Mouse (Mus musculus) bone marrow, adult 2 months (tissue): ENCODE measurements around the gene Rfx3. TPM values are rescaled to one million over a fixed set of nuclear protein-coding genes. Genes with fewer than 3 reads are reported as not detected.

Source experiments
- H3K27ac ChIP-seq: fragments of 200-500 bp; 2 replicates; pipeline ENCODE4 v1.5.1; 2012; ENCODE audit warnings: low read depth, mild to moderate bottlenecking, control low read depth, inconsistent platforms, low read length; ENCODE audit not compliant: control insufficient read depth, poor library complexity, insufficient read depth
- H3K4me1 ChIP-seq: fragments of 200-500 bp; 2 replicates; pipeline ENCODE4 v1.6.1; 2011; ENCODE audit warnings: low read length; ENCODE audit not compliant: control insufficient read depth, insufficient read depth
- H3K4me3 ChIP-seq: fragments of 200-500 bp; replicated peaks from 2 replicates; pipeline ENCODE3; 2011; ENCODE audit warnings: mild to moderate bottlenecking, low read depth, low read length, control low read depth; ENCODE audit not compliant: control insufficient read depth
- CTCF ChIP-seq: fragments of 200-500 bp; IDR thresholded peaks from 2 replicates; pipeline ENCODE4 v1.5.1; 2011; ENCODE audit warnings: low read length, control low read depth; ENCODE audit not compliant: control insufficient read depth, insufficient read depth
- POLR2A ChIP-seq: fragments of 200-500 bp; IDR thresholded peaks from 2 replicates; pipeline ENCODE4 v1.6.1; 2011; ENCODE audit warnings: low read depth, mild to moderate bottlenecking, control low read depth, low read length, borderline replicate concordance; ENCODE audit not compliant: control insufficient read depth
- WGBS: fragments of 180-500 bp; shearing (Covaris S2); methylation state at CpG from one replicate; pipeline ENCODE4 v1.1.7; 2018; 5-methylcytosine and 5-hydroxymethylcytosine counted together
- polyA plus RNA-seq: library from polyadenylated mRNA; stranded (reverse); fragments of >200 nt; gene quantifications from 2 replicates; pipeline ENCODE4 v1.2.4, GENCODE M21; 2011; ENCODE audit warnings: low replicate concordance; ENCODE audit not compliant: missing spikeins, insufficient read depth, insufficient read length

The Rfx3 gene
- polyA plus RNA-seq, 1 experiment: 5.3 TPM

DNA sequence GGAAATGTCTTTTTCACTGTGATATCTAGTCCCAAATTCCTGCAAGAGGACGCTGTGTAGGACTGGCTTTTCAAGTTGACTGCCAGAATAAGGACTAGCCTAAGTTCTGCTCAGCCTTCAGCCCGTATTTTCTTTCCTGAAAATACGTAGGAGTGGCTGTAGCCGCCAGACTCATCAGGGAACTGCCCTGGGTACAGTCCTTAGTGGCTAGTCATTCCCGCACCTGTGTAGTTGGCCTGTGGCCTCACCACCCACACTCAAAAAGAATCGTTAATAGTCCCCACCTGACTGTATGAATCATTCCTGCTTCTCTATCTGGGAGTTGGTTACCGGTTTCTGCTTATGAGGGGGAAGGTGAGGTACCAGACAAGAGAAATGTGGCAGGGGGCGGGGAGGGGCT is 272.1 kb downstream of the Rfx3 start:
- TF ChIP-seq CTCF (no peak), POLR2A (no peak)
- H3K27ac ChIP-seq: no peak overlapping the region
- 71% methylated on average over 8 of the region's 8 CpGs for WGBS
- no peaks in the 10 kb centered on the region for H3K4me1 ChIP-seq
- no peak overlapping the region for H3K4me3 ChIP-seq

DNA sequence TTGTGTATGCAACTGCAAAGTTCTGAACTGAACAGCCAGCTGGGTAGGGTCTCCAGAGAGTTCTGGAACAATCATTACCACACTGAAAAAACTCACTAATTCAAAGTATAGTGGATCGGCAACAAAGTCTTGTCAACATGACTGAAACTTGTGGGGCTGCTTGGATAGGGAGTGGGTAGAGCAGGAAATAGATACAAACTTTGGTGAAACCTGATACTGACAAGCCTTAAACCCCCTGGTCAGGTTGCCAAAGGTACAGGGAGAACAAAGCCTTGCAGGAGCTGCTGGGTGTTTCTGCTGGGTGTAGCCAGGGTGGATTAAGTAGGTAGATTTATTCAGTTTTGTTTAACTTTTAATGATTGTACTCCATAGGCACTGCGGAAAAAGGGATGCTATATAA is 274.4 kb downstream of the Rfx3 start:
- no peak overlapping the region for H3K4me3 ChIP-seq
- H3K27ac ChIP-seq: no peak overlapping the region
- TF ChIP-seq POLR2A (no peak), CTCF (no peak)
- WGBS: 69% methylated on average over 2 of the region's 2 CpGs
- H3K4me1 ChIP-seq: no peaks in the 10 kb centered on the region

DNA sequence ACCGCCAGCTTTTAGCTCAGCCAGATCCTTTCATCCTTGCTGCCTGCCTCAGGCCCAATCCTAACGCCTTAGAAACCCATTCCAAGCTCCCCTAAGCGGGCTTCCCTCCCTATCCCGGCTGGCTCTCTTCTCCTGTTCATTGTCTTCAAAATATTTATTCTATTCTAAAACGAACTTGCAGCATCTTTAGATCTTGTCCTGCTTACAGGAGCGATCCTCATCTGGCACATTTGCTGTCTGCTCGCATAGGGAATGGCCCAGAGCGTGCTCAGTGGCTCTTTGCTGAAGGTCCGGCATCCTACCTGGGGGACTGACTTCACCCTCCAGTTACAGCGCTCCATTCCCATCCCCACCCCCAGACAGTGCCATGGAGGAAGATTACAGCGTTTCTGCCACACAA is 292.0 kb downstream of the Rfx3 start:
- H3K4me3 ChIP-seq: no peak overlapping the region
- no peaks in the 10 kb centered on the region for H3K4me1 ChIP-seq
- TF ChIP-seq POLR2A: no peak
- TF ChIP-seq CTCF: no peak
- WGBS: 76% methylated on average over 11 of the region's 11 CpGs
- H3K27ac ChIP-seq: no peak overlapping the region

DNA sequence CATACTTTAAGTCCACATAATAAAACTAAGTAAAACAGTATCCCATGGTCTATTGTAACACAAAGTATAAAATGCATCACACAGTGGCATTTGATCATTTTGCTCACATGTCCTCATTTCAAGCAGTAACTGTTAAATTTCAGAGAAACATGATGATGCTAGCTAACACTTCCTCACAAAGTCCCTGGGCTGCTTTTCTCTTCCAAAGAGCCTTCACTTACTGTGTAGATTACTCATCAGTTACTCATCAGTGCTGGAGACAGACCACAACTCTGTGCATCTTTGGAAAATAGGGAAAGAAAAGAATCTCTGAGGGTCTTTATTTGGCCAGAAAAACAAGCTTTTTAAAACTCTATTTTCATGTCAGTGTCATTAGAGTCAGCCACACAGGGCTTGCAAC is 294.7 kb downstream of the Rfx3 start:
- no peak for TF ChIP-seq CTCF
- no peak for TF ChIP-seq POLR2A
- Histone ChIP-seq H3K4me3 (no peak overlapping the region), H3K27ac (no peak overlapping the region), H3K4me1 (no peaks in the 10 kb centered on the region)
